Mouse (Mus musculus): ENCODE results near the gene Tctex1d4. TPM values are rescaled to one million over a fixed set of nuclear protein-coding genes. Genes with fewer than 3 reads are reported as not detected.

Tctex1d4 gene
- polyA plus RNA-seq, 1 experiment from 2014 or later = not detected

- peak; percentile 96 for ATAC-seq
- no peaks in the 10 kb centered on the region for H3K27me3 ChIP-seq
- peak overlapping the region; percentile 83 for H3K9ac ChIP-seq (replicated peaks)
- H3K27ac ChIP-seq = peak overlapping the region; percentile 92
- H3K4me3 ChIP-seq (replicated peaks) = peak overlapping the region; percentile 71
- no peaks in the 10 kb centered on the region for H3K9me3 ChIP-seq
- H3K4me2 ChIP-seq (replicated peaks) = peak overlapping the region; percentile 100
- no peaks in the 10 kb centered on the region for H3K36me3 ChIP-seq
- H3K4me1 ChIP-seq (replicated peaks) = peaks cover 28% of the 10 kb centered on the region
- under 1% methylated on average over 69 of the region's 69 CpGs for WGBS
Observed at GRCm38 (mm10) chr4:117120445-117121414, 5.9 kb upstream of the Tctex1d4 start.

GRCm38 (mm10) chr4:117122209-117122608 lies 4.4 kb upstream of the Tctex1d4 start:
- H3K36me3 ChIP-seq = no peaks in the 10 kb centered on the region
- peaks cover 32% of the 10 kb centered on the region for H3K4me1 ChIP-seq (replicated peaks)
- H3K9ac ChIP-seq (replicated peaks) = no peak overlapping the region
- no peaks in the 10 kb centered on the region for H3K9me3 ChIP-seq
- no peak overlapping the region for H3K4me2 ChIP-seq (replicated peaks)
- no peak overlapping the region for H3K4me3 ChIP-seq (replicated peaks)
- no peak for ATAC-seq
- WGBS = 79% methylated on average over 4 of the region's 4 CpGs
- no peak overlapping the region for H3K27ac ChIP-seq
- H3K27me3 ChIP-seq = no peaks in the 10 kb centered on the region

- no peak overlapping the region for H3K4me2 ChIP-seq (replicated peaks)
- WGBS = 93% methylated on average over 7 of the region's 9 CpGs
- H3K4me3 ChIP-seq (replicated peaks) = no peak overlapping the region
- no peak overlapping the region for H3K27ac ChIP-seq
- peaks cover 12% of the 10 kb centered on the region for H3K36me3 ChIP-seq
- ATAC-seq = no peak
- no peak overlapping the region for H3K9ac ChIP-seq (replicated peaks)
- H3K27me3 ChIP-seq = no peaks in the 10 kb centered on the region
- peaks cover 32% of the 10 kb centered on the region for H3K4me1 ChIP-seq (replicated peaks)
- H3K9me3 ChIP-seq = no peaks in the 10 kb centered on the region
Observed at GRCm38 (mm10) chr4:117123546-117124217, 2.9 kb upstream of the Tctex1d4 start.

- Histone ChIP-seq H3K4me2 (replicated peaks) (no peak overlapping the region), H3K36me3 (peaks cover 16% of the 10 kb centered on the region), H3K27ac (no peak overlapping the region), H3K9me3 (no peaks in the 10 kb centered on the region), H3K9ac (replicated peaks) (0 out of 2 replicates have a peak overlapping the region, but pooled peaks have one; percentile 59), H3K27me3 (no peaks in the 10 kb centered on the region), H3K4me3 (replicated peaks) (no peak overlapping the region), H3K4me1 (replicated peaks) (peaks cover 32% of the 10 kb centered on the region)
- 90% methylated on average over 3 of the region's 3 CpGs for WGBS
- ATAC-seq = no peak
Observed at GRCm38 (mm10) chr4:117124218-117124517, 2.4 kb upstream of the Tctex1d4 start.

GRCm38 (mm10) chr4:117124518-117125347 lies 1.9 kb upstream of the Tctex1d4 start:
- no peak overlapping the region for H3K4me3 ChIP-seq (replicated peaks)
- H3K9ac ChIP-seq (replicated peaks) = peak overlapping the region; percentile 59
- peaks cover 22% of the 10 kb centered on the region for H3K36me3 ChIP-seq
- H3K4me1 ChIP-seq (replicated peaks) = peaks cover 29% of the 10 kb centered on the region
- no peaks in the 10 kb centered on the region for H3K27me3 ChIP-seq
- WGBS = 75% methylated on average over 14 of the region's 14 CpGs
- H3K4me2 ChIP-seq (replicated peaks) = 0 out of 2 replicates have a peak overlapping the region, but pooled peaks have one; percentile 9
- H3K9me3 ChIP-seq = no peaks in the 10 kb centered on the region
- peak overlapping the region; percentile 80 for H3K27ac ChIP-seq
- ATAC-seq = no peak

GRCm38 (mm10) chr4:117125348-117125909 lies 1.2 kb upstream of the Tctex1d4 start, which contains the start of gene Btbd19:
Gene Btbd19 (minus strand): TSS chr4:117125725.
- H3K9ac ChIP-seq (replicated peaks) = peak within 1 kb of the TSS; percentile 59
- no peaks in the 10 kb centered on the region for H3K9me3 ChIP-seq
- peaks cover 29% of the 10 kb centered on the region for H3K36me3 ChIP-seq
- peak; percentile 34 for ATAC-seq
- 19% methylated on average over 8 of the region's 8 CpGs for WGBS
- peak within 1 kb of the TSS; percentile 80 for H3K27ac ChIP-seq
- H3K27me3 ChIP-seq = no peaks in the 10 kb centered on the region
- no peak within 1 kb of the TSS for H3K4me3 ChIP-seq (replicated peaks)
- peaks cover 30% of the 10 kb centered on the region for H3K4me1 ChIP-seq (replicated peaks)
- H3K4me2 ChIP-seq (replicated peaks) = 0 out of 2 replicates have a peak within 1 kb of the TSS, but pooled peaks have one; percentile 9

GRCm38 (mm10) chr4:117125910-117126674 lies 502 bp upstream of the Tctex1d4 start:
- no peaks in the 10 kb centered on the region for H3K27me3 ChIP-seq
- H3K36me3 ChIP-seq = peaks cover 31% of the 10 kb centered on the region
- peaks cover 33% of the 10 kb centered on the region for H3K4me1 ChIP-seq (replicated peaks)
- peak overlapping the region; percentile 80 for H3K27ac ChIP-seq
- peak overlapping the region; percentile 59 for H3K9ac ChIP-seq (replicated peaks)
- WGBS = 51% methylated on average over 15 of the region's 15 CpGs
- no peaks in the 10 kb centered on the region for H3K9me3 ChIP-seq
- no peak overlapping the region for H3K4me3 ChIP-seq (replicated peaks)
- peak; percentile 22 for ATAC-seq
- no peak overlapping the region for H3K4me2 ChIP-seq (replicated peaks)

GRCm38 (mm10) chr4:117127991-117128686 lies 1.5 kb downstream of the Tctex1d4 start:
- WGBS = 93% methylated on average over 33 of the region's 33 CpGs
- Histone ChIP-seq H3K36me3 (peaks cover 31% of the 10 kb centered on the region), H3K4me2 (replicated peaks) (no peak overlapping the region), H3K9ac (replicated peaks) (no peak overlapping the region), H3K27me3 (no peaks in the 10 kb centered on the region), H3K27ac (no peak overlapping the region), H3K4me1 (replicated peaks) (peaks cover 50% of the 10 kb centered on the region), H3K4me3 (replicated peaks) (no peak overlapping the region), H3K9me3 (no peaks in the 10 kb centered on the region)
- no peak for ATAC-seq

- Histone ChIP-seq H3K9me3 (no peaks in the 10 kb centered on the region), H3K9ac (replicated peaks) (peak overlapping the region; percentile 41; the same call in 1 of the 2 replicates), H3K4me3 (replicated peaks) (0 out of 2 replicates have a peak overlapping the region, but pooled peaks have one; percentile 84), H3K27me3 (no peaks in the 10 kb centered on the region), H3K27ac (no peak overlapping the region), H3K4me2 (replicated peaks) (peak overlapping the region; percentile 86), H3K36me3 (peaks cover 31% of the 10 kb centered on the region), H3K4me1 (replicated peaks) (peaks cover 46% of the 10 kb centered on the region)
- no peak for ATAC-seq
- 36% methylated on average over 6 of the region's 6 CpGs for WGBS
Observed at GRCm38 (mm10) chr4:117130790-117131189, 4.2 kb downstream of the Tctex1d4 start.

GRCm38 (mm10) chr4:117131198-117131597 lies 4.6 kb downstream of the Tctex1d4 start:
- peaks cover 42% of the 10 kb centered on the region for H3K4me1 ChIP-seq (replicated peaks)
- peak overlapping the region; percentile 86 for H3K4me2 ChIP-seq (replicated peaks)
- 47% methylated on average over 6 of the region's 6 CpGs for WGBS
- peaks cover 31% of the 10 kb centered on the region for H3K36me3 ChIP-seq
- H3K4me3 ChIP-seq (replicated peaks) = peak overlapping the region; percentile 84
- peak overlapping the region; percentile 69 for H3K27ac ChIP-seq
- no peak for ATAC-seq
- peak overlapping the region; percentile 88; the same call in 1 of the 2 replicates for H3K9ac ChIP-seq (replicated peaks)
- H3K9me3 ChIP-seq = no peaks in the 10 kb centered on the region
- H3K27me3 ChIP-seq = no peaks in the 10 kb centered on the region; the same call in 1 of the 2 replicates

Data from midbrain, embryonic 13.5 days (tissue).